Mouse (Mus musculus): ENCODE measurements around the gene Rtkn2.

Rtkn2 gene

DNA sequence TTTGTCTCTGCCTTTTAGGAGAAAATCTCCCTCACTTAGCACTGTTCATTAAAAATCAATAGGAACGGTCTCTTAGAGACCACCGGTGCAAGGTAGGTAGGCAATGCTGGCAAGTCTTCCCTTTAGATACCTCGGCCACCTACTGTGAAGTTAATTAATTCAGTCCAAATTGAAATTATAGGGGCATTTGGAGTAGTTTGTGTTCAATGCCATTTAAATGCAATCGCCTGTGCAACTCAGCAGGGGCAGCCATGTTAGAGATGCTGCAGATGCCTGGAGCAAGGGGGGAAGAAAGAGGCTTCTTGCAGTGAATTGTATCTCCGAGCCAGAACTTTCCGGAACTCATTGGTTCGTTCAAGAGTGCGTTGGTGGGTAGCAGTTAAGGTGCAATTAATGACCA lies 65.5 kb downstream of the Rtkn2 start:
- DNase-seq: no peak

DNA sequence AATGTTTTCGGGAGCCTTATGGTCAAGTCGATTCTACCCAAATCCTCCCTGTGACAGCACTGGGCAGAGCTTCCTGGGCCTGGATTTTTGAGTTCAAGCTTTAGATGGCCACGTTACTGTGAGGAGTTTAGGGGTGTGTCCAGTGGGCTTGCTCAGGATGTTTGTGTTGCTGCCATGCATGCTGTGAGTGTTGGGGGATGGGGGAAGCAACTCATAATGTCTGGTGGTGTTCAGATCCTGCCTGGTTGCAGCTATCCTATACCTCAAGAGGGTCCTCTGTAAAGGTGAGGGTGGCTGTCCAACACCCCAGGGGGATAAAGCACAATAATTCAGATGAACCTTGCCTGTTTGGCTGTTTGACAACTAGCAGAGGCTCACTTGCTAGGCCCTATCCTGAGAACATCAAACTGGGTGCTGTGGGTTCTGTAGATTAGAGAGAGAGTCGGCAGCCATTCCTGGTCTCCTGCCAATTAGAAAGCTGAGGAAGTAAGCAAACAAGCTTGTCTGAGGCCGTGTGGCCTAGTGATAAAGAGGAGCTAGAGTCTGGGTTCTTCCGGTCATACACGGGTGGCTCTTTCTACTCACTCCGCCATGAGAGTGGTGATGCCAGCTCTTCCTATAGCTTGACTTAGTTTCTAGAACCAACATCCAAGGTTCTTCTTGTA lies 69.4 kb downstream of the Rtkn2 start:
- DNase-seq: no peak

DNA sequence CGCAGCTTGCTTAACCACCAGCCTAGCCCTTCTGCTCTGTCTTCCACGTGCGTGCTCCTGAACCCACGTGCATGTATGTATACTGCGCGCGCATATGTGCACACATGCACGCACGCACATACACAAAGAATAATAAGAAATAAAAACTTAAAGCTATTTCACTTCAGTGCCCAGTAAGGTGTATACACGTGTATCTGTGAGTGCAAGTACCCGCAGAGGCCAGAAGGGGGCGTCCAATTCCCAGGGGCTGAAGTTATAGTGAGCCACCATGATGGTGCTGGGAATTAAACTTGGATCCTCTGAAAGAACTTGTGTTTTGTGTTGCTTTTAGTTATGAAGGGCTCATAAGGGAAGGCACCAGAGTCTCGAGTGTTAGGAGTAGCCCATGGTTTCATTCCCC lies 71.5 kb downstream of the Rtkn2 start:
- no peak for DNase-seq

DNA sequence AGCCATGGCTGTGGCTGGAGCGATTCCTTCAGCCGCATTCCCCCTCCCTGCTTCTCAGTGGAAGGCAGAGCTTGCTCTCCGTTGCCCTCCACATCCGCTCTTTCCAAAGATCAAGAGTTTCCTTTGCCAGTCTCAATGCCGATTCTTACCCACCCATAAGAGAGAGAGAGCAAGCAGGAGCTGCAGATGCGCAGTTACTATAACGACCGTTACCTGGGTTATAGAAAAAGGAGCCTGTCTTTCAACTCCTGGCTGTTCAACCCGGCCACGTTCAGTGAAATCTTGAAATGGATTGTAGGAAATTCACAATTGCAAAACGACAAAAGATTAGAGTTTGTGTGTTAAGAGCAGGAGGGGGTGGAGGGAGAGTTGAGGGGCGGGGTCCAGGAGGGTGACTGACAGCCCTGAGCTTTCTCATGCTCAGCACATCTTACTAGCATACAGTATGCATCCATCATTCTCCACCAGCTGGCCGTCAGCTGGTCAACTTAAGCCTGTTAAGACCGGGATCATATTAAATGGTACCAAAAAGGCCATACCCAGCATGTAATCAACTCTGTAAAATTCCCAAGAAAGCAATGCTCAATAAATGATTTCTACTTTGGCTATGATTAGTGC lies 72.1 kb downstream of the Rtkn2 start:
- DNase-seq: no peak

DNA sequence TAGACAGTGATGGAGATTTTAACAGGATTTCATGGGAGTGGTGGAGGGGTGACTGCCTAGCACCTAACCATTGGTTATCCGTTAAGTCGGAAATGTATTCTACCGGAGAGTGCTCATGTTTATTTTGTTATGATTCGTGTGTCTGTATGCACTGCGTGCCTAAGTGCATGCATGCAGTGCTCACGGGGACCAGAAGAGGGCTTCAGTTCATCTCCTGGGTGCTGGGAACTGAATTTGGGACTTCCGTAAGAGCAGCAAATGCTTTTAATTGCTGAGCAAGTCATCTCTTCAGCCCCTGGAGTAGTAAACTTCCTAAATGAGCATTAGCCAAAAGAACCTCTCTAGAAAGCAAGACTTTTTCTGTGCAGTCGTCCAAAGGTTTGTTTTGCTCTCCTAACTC lies 72.9 kb downstream of the Rtkn2 start:
- DNase-seq: peak; percentile 14

DNA sequence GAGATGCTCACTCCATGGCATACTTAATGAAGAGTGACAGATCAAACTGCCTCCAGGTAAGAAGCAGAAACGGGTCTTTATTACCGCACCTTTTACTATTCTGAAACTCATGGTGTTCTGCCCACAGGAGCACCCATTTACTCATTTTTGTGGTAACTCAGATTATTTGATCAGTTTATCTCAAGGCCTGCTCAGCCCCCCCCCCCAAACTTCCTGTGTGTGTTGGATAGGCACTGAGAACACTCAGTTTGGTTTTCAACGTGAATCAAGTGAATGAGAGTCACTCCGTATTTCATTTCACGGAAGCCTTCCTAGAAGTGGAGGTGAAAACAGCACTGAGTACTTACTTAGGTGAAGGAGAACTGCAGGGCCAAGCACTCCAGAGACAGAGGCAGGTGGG lies 74.8 kb downstream of the Rtkn2 start:
- DNase-seq: peak; percentile 9

DNA sequence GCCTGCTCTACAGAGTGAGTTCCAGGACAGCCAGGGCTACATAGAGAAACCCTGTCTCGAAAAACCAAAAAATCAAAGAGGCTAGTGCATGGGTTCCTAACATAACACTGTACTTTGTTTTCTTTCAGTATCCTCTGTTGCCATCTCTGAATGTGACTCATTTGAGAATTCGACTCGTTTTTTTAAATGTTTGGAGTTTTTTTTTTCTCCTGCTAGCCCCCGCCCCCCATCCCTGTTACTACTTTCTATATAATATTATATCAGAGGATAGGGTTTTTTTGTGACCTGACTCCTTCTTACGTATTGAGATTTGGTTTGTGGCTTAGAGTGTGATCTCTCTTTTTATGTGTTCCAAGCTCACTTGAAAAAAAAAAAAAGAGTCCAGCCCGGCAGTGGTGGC lies 75.3 kb downstream of the Rtkn2 start:
- DNase-seq: no peak

DNA sequence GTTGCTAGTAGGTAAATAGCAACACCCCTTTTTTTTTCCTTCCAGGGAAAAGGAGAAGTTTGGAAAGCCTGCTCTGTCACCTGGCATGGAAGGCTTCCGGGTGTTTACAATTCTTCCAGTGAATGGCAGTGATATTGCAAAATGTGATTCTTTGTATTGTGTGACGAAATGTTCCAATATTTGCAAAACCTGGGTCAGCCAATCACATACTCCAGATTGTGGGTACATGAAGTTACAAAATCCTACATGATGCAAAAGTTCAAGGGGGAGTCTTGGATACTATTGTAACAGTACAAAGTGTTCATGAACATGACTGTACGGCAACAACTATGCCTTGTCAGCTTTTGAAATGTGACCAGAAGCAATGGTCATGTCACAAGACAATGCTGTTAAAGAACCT lies 78.5 kb downstream of the Rtkn2 start:
- no peak for DNase-seq

DNA sequence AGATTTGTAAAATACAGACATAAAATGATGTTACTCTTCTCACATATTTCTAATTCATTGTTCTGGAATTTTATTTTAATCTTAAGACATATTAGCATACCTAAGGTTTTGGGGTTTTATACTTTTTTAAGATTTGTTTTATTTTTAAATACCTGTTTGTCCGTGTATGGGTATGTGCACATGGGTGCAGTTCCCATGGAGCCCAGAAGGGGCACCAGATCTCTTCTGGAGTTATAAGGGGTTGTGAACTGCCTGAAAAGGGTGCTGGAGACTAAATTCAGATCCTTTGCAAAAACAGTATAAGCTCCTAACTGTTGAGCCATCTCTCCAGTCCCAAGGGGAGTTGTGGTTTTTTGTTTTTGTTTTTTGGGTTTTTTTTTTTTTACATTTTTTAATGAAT lies 79.0 kb downstream of the Rtkn2 start:
- DNase-seq: no peak

DNA sequence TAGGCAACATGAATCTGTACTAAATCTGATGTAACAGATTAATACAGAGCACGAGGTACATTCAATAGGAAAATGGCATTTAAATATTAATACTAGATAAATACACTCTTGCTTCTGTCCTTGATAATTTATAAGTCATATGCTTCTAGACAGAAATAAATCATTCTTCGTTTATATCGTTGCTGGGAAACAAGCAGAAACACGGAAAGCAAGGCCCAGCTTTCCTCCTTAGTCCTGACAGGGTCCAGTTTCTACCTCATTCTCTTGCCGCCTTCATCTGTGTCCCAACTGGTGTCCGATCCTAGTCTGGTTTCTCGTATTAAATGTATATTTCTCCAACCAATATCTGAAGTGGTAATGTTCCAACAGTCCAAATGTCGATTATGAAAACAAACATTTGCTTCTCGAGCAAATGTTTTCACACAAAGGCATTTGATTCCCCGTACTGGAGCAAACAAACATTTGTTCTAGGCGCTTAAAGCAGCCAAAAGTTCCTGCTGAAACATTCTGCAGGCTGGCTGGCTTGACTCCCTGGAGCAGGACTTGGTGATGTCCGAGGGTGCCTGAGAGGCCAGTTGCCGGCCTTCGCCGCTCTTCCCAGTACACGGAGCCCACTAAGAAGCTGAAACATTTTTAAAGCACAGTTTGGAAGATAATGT lies 81.3 kb downstream of the Rtkn2 start:
- DNase-seq: no peak

DNA sequence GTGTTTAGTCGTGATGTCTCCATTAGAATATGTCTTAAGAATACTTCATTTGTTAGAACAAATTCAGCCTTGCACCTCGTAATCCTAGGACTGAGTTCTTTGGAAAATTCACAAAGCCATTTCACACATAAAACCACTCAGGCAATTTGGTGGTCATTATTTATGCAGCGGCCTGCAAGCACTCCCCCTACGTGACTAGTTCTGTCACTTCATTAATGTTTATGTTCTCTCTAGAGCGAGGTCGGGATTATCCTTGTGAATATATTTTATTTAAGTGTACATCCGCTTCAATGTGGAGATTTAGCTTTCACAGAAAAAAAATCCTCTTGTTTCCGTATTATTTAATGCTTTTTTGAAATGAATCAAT lies 81.9 kb downstream of the Rtkn2 start:
- no peak for DNase-seq

DNA sequence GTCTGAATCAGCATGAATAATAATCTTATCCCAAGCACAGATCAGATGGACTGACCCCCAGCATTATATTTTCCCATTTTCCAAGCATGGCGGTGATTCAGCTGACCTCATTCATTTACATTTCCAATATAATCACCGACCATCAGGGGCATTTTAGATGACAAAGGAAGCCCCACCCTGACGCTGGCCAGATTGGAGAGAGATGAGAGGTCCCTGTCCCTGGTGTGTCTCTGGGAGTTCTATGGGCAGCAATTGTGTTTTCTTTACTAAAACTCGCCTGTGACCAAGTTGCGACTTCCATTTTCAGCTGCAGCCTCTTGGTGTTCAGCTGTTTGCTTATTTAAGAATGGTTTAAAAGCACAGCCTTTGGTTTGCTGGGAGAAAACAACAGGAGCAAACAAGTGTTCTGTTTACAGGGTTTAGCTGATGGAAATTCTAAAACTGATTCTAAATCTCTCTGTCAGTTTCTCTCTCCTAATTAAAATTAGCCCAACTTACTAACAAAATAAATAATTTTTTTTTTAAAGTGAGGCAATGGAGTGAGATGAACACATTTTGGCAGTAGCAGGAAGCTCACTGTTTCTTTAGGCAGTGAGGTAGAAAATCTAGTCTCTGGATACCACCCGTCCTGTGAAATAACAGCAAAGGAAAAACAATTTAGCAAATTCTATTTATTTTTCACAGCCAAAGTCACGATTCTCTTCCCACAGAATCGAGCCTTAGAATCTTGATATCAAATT lies 84.6 kb downstream of the Rtkn2 start:
- no peak for DNase-seq

DNA sequence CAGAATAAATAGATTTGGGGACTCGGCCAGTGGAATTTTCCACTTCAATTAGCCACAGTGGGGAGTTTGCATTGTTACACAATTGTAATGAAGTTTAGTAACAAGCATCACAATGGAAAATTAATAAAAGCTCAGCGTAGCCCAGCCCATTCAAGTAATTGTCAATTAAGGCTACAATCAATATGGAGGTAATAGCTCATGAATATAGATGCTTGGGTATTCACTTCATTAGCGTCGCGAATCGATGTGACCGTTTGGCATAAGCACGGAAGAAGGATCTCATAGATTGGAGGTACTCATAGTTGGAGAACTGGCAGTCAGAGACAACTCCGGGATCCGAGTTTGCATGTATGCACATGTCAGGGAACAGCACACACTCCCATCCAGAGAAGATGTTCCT lies 85.2 kb downstream of the Rtkn2 start:
- DNase-seq: no peak

DNA sequence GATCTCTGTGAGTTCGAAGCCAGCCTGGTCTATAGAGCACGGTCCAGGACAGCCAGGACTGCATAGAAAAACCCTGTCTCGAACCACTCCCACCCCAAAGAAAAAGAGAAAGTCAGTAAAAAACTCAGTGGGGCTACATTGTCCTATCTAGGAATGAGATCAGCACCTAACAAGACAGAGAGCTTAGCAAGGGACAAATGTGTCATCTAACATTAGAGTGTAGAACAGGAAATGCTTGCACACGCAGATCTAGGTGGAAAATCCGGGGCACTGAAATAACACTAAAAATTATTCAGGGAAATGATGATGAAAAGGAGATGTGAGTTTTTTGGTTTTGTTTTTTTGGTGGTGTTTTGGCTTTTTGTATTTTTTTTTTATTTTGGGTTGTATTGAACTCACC lies 86.8 kb downstream of the Rtkn2 start:
- DNase-seq: no peak

DNA sequence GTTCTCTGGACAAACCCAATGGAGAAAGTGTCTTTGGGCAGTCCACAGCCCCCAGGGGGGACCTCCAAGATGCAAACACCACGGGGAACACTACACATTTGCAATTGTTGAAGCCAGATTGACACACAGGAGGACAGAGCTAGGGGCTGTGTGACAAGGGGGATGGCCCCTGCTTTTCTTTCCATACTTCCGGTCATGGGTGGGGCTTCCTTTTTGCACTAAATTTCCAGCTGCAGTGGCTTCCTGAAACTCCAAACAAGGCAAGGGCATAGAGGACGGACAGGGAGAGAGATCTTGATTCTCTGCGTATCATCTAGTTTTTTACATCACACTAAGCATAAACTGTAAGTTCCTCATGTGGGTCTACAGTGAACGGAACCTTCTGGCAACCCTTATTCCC lies 88.6 kb downstream of the Rtkn2 start:
- DNase-seq: no peak

DNA sequence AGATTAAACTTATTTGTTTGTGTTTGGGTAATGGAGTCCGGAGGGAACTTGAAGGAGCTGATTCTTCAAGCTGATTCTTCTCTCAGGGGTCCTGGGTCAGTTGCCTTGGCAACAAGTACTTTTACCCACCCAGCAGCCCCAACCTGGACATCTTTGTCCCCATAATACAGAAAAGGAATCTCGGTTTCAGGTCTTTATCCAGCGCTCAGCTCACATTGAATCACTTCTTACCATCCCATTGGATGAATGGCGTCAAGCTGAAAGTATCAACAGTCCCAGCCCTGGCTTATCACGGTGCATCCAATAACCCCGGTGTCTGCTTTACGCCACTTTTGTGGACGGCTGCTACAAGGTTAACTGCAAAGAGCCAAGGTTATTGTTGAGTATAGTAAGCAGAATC lies 89.1 kb downstream of the Rtkn2 start:
- no peak for DNase-seq

DNA sequence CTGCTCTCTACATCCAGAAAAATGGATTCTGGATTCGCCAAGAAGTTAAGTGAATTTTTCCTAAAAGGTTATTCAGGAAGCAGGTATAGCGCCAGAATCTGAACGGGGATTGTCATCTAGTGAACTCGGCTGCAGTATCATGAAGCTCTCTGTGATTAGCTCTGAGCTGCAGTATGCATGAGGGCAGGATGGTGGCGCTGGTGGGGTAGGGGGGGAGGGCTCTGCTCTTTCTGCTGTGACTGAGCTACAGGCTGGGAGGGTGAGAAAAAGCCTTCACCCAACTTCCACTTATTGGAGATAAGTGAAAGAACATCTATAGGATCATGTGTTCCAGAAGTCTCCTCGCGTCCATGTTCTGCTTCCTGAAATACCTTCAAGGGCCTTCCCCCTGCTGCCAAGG lies 91.7 kb downstream of the Rtkn2 start:
- no peak for DNase-seq

DNA sequence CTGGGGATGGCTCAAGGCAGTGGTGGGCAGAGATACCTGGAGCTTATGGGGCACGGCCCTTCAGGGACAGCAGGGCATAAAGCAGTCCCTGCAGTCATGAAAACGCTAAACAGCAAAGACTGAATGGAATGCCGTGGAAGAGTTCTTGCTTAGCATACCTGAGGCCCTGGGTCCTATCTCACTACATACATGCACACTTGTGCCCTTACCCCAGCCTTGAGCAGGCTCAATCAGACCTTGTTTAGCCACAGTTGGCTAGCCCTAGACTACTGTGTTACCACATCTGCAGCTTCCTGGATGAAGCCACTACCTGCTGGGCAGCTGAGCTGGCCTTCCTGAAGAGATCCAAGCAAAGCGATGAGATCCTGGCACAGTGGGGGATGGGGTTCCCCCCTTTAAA lies 93.3 kb downstream of the Rtkn2 start:
- DNase-seq: no peak

DNA sequence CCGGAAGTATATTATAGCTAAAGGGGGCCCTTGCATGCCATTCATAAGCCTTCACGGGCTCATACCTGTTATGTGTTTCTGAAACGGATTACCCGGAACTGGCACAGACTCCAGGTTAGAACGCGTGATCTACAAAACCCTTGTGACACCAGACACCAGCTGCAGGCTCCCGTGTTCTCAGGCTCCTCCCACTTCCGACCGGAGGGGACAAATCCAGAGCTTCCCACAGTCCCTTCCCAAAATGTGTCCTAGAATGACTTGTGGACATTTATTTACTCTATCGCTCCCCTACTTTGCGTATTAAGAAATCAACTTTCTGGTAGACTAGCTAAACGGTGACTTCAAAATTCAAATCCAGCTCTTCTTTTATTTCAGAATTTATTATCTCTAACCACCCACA lies 94.9 kb downstream of the Rtkn2 start:
- DNase-seq: no peak

DNA sequence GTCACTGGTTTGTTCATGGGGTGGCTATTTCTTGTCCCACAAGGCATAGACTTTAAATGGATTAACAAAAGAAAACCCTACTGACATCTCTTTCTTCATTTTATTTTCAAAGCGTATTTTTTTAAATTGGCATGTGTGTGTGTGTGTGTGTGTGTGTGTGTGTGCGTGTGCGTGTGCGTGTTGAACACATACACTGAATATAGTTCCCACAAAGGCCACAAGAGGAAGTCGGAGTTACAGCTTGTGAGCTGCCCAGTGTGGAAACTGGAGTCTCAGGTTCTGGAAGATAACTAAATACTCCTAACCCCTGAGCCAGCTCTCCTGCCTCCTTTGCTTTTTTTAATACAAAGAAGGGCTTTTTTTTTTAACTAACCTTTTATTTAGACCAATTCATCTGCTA lies 95.8 kb downstream of the Rtkn2 start:
- DNase-seq: no peak

DNA sequence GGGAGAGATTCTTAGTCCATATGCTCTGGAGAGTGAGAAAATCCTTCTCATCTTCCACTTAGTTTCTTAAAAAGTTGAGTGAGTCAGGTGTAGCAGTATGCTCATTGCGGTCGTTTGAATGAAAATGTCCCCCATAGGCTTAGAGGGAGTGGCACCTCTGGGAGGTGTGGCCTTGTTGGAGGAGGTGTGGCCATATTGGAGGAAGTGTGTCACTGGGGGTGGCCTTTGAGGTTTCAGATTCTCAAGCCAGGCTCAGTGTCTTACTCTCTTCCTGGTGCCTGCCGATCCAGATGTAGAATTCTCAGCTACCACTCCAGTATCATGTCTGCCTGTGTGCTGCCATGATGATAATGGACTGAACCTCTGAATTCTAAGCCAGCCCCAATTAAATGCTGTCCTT lies 99.3 kb downstream of the Rtkn2 start:
- no peak for DNase-seq

DNA sequence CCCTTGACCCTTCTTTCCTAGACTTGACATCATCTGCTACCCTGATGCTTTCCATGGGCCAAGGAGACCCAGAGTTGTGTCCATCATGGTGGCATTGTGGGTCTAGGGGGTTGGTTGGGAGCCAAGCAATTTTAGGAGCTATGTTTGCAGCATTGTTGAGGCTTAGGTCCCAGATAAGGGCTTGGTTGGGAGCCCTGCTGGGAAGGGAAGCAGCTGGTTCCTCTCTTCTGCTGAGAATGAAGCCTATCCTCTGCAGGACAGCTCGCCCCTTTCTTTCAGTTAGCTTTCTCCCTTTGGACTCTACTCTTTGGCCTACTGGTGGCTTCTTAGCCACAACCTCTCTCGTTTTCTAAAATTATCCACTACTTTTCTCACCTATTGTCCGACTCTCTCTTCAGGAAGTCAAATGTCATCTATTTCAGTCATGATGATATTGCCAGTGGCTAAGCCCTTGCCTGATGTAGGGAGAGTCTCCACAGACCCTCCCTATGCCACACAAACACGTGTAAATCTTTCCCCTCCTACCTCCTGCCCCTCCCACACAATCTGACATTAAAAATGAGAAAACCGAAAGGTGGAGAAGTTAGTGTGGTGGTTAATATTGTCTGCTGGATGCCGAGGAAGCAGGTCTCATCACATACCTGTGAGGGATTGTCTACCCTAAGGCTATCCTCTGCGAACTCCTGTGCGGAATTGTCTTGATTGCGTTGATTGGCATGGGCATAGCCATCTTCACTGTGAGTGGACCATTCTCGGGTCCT lies 100.7 kb downstream of the Rtkn2 start:
- no peak for DNase-seq

DNA sequence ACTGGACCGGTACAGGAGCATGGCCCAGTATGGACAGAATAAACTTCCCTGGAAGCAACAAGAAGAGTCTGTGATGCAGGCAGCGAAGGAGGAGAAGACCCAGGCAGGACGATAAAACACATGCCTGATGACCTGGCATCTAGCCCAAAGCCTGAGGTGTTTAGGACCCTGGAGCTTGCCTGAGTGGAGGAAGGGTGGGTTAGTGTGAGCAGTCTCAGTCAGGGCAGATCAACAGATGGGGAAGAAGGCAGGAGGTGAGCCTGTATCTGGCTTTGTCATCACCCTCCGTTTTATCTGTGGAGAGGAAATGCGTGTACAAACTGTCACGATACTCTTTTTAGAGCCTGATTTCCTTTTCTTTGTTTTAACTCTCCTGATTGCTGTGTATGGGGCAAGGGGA lies 102.3 kb downstream of the Rtkn2 start:
- DNase-seq: peak; percentile 60
